Mouse (Mus musculus) limb, embryonic 11.5 days (tissue): ENCODE data around the gene Etl4. TPM values are rescaled to one million over a fixed set of nuclear protein-coding genes. Genes with fewer than 3 reads are reported as not detected.
"Not testable (repeated sequence)": the region's sequence is repeated elsewhere in the genome, so short reads cannot be mapped to it uniquely, and the experiment has no call there.

Experiments used
- ATAC-seq: fragments of 200-750 bp; cut with Nextera tagmentation; 2 replicates; pipeline ENCODE4 v1.8.0; 2017; ENCODE audit warnings: low read depth; ENCODE audit not compliant: insufficient number of reproducible peaks, low FRiP score, low TSS enrichment
- DNase-seq: peaks from one replicate; pipeline ENCODE4 v3.0.0-alpha.2; 2015; ENCODE audit warnings: low spot score
- H3K27ac ChIP-seq: fragments of 300-500 bp; sonication (generic); replicated peaks from 2 replicates; pipeline ENCODE4 v1.5.1; 2014; ENCODE audit warnings: low read depth, mild to moderate bottlenecking, low read length
- H3K27me3 ChIP-seq: fragments of 300-500 bp; sonication (generic); 2 replicates; pipeline ENCODE4 v1.6.1; 2014; ENCODE audit warnings: mild to moderate bottlenecking, low read length, mixed read lengths; ENCODE audit not compliant: control insufficient read depth, insufficient read depth
- H3K36me3 ChIP-seq: fragments of 300-500 bp; sonication (generic); 2 replicates; pipeline ENCODE4 v1.6.1; 2014; ENCODE audit warnings: mild to moderate bottlenecking, low read length, moderate library complexity, mixed read lengths; ENCODE audit not compliant: control insufficient read depth, insufficient read depth
- H3K4me1 ChIP-seq: fragments of 300-500 bp; sonication (generic); 2 replicates; pipeline ENCODE4 v1.6.1; 2014; ENCODE audit warnings: low read length, mixed read lengths; ENCODE audit not compliant: control insufficient read depth, insufficient read depth
- H3K4me2 ChIP-seq: fragments of 300-500 bp; sonication (generic); 2 replicates; pipeline ENCODE4 v1.6.1; 2014; ENCODE audit warnings: low read depth, mild to moderate bottlenecking, moderate library complexity; ENCODE audit not compliant: severe bottlenecking
- H3K4me3 ChIP-seq: fragments of 300-500 bp; sonication (generic); 2 replicates; pipeline ENCODE4 v1.5.1; 2014; ENCODE audit warnings: low read depth, low read length
- H3K9ac ChIP-seq: fragments of 300-500 bp; sonication (generic); 2 replicates; pipeline ENCODE4 v1.6.1; 2014; ENCODE audit warnings: mild to moderate bottlenecking, low read length
- H3K9me3 ChIP-seq: fragments of 300-500 bp; sonication (generic); 2 replicates; pipeline ENCODE4 v1.6.1; 2016; ENCODE audit warnings: low read length; ENCODE audit not compliant: control insufficient read depth
- WGBS: fragments of 180-500 bp; shearing (Covaris S2); extraction: QIAGEN DNeasy Blood & Tissue Kit; methylation state at CpG from one replicate; pipeline ENCODE4 v1.1.7; 2014; 5-methylcytosine and 5-hydroxymethylcytosine counted together
- polyA plus RNA-seq: library from polyadenylated mRNA; unstranded; fragments of >200 nt; fragmentation: Nextera tagmentation; extraction: Ambion mirVana; gene quantifications from 2 replicates; pipeline ENCODE4 v1.2.1, GENCODE M21; 2014

Etl4 gene
- polyA plus RNA-seq, 1 experiment from 2014 or later = 13.5 TPM

- H3K4me3 ChIP-seq = no peak overlapping the region
- no peak overlapping the region for H3K4me2 ChIP-seq
- DNase-seq (no peak), ATAC-seq (no peak)
- no peak overlapping the region for H3K9ac ChIP-seq
- no peak overlapping the region for H3K27ac ChIP-seq
- no peaks in the 10 kb centered on the region for H3K27me3 ChIP-seq
- H3K9me3 ChIP-seq = no peaks in the 10 kb centered on the region
- no peaks in the 10 kb centered on the region for H3K36me3 ChIP-seq
- no peaks in the 10 kb centered on the region for H3K4me1 ChIP-seq
These were observed 443.2 kb downstream of the Etl4 start for GRCm38 (mm10) chr2:20352796-20353195.

- no peaks in the 10 kb centered on the region for H3K36me3 ChIP-seq
- H3K9me3 ChIP-seq = no peaks in the 10 kb centered on the region
- no peaks in the 10 kb centered on the region for H3K27me3 ChIP-seq
- H3K4me2 ChIP-seq = no peak overlapping the region
- DNase-seq (no peak), ATAC-seq (no peak)
- no peak overlapping the region for H3K4me3 ChIP-seq
- no peaks in the 10 kb centered on the region for H3K4me1 ChIP-seq
- no peak overlapping the region for H3K27ac ChIP-seq
- 91% methylated on average over 2 of the region's 2 CpGs for WGBS
- H3K9ac ChIP-seq = no peak overlapping the region
These were observed 467.4 kb downstream of the Etl4 start for GRCm38 (mm10) chr2:20377026-20377425.

GRCm38 (mm10) chr2:20380874-20381273, 471.3 kb downstream of the Etl4 start:
- not testable (repeated sequence) for DNase-seq, H3K36me3 ChIP-seq, H3K27me3 ChIP-seq, H3K4me2 ChIP-seq, H3K27ac ChIP-seq, H3K4me1 ChIP-seq, H3K9ac ChIP-seq, ATAC-seq, H3K4me3 ChIP-seq, H3K9me3 ChIP-seq
- WGBS = 96% methylated on average over 4 of the region's 8 CpGs

- H3K9me3 ChIP-seq = no peaks in the 10 kb centered on the region
- no peak overlapping the region for H3K9ac ChIP-seq
- H3K36me3 ChIP-seq = no peaks in the 10 kb centered on the region
- no peak overlapping the region for H3K4me3 ChIP-seq
- no peak overlapping the region for H3K4me2 ChIP-seq
- no peak for ATAC-seq
- no peaks in the 10 kb centered on the region for H3K27me3 ChIP-seq
- no peak for DNase-seq
- H3K4me1 ChIP-seq = no peaks in the 10 kb centered on the region
- H3K27ac ChIP-seq = no peak overlapping the region
These were observed 484.5 kb downstream of the Etl4 start for GRCm38 (mm10) chr2:20394083-20394482.

GRCm38 (mm10) chr2:20396978-20397377, 487.4 kb downstream of the Etl4 start:
- H3K4me3 ChIP-seq = no peak overlapping the region
- WGBS = 87% methylated on average over 6 of the region's 6 CpGs
- H3K4me2 ChIP-seq = no peak overlapping the region
- H3K9me3 ChIP-seq = no peaks in the 10 kb centered on the region
- no peak overlapping the region for H3K27ac ChIP-seq
- no peak for ATAC-seq
- H3K9ac ChIP-seq = no peak overlapping the region
- H3K27me3 ChIP-seq = no peaks in the 10 kb centered on the region
- no peaks in the 10 kb centered on the region for H3K4me1 ChIP-seq
- H3K36me3 ChIP-seq = no peaks in the 10 kb centered on the region
- DNase-seq = no peak

GRCm38 (mm10) chr2:20400556-20400955, 491.0 kb downstream of the Etl4 start:
- ATAC-seq = no peak
- H3K27ac ChIP-seq = no peak overlapping the region
- WGBS = 66% methylated on average over 3 of the region's 3 CpGs

GRCm38 (mm10) chr2:20404395-20404794, 494.8 kb downstream of the Etl4 start:
- 26% methylated on average over 1 of the region's 1 CpGs for WGBS
- no peaks in the 10 kb centered on the region for H3K27me3 ChIP-seq
- H3K4me1 ChIP-seq = no peaks in the 10 kb centered on the region
- H3K9ac ChIP-seq = no peak overlapping the region
- ATAC-seq = no peak
- H3K4me2 ChIP-seq = no peak overlapping the region
- no peak overlapping the region for H3K27ac ChIP-seq
- DNase-seq = no peak
- no peaks in the 10 kb centered on the region for H3K36me3 ChIP-seq
- no peak overlapping the region for H3K4me3 ChIP-seq
- H3K9me3 ChIP-seq = no peaks in the 10 kb centered on the region

More at GRCm38 (mm10) chr2:20400556-20400955, 491.0 kb downstream of the Etl4 start:
- H3K4me2 ChIP-seq = no peak overlapping the region
- H3K4me3 ChIP-seq = no peak overlapping the region
- DNase-seq = no peak
- no peaks in the 10 kb centered on the region for H3K4me1 ChIP-seq
- H3K9me3 ChIP-seq = no peaks in the 10 kb centered on the region
- H3K27me3 ChIP-seq = no peaks in the 10 kb centered on the region
- H3K36me3 ChIP-seq = no peaks in the 10 kb centered on the region
- H3K9ac ChIP-seq = no peak overlapping the region

GRCm38 (mm10) chr2:20407101-20407500, 497.5 kb downstream of the Etl4 start:
- ATAC-seq (no peak), DNase-seq (no peak)
- Histone ChIP-seq H3K27ac (no peak overlapping the region), H3K9ac (no peak overlapping the region), H3K4me3 (no peak overlapping the region), H3K9me3 (no peaks in the 10 kb centered on the region), H3K4me2 (no peak overlapping the region), H3K4me1 (no peaks in the 10 kb centered on the region), H3K36me3 (no peaks in the 10 kb centered on the region), H3K27me3 (no peaks in the 10 kb centered on the region)
- WGBS = 52% methylated on average over 5 of the region's 5 CpGs

- DNase-seq (no peak), ATAC-seq (no peak)
- no peak overlapping the region for H3K4me2 ChIP-seq
- H3K27ac ChIP-seq = no peak overlapping the region
- H3K27me3 ChIP-seq = no peaks in the 10 kb centered on the region
- H3K9ac ChIP-seq = no peak overlapping the region
- no peaks in the 10 kb centered on the region for H3K36me3 ChIP-seq
- WGBS = 84% methylated on average over 4 of the region's 4 CpGs
- no peaks in the 10 kb centered on the region for H3K4me1 ChIP-seq
- no peak overlapping the region for H3K4me3 ChIP-seq
- H3K9me3 ChIP-seq = no peaks in the 10 kb centered on the region
These were observed 505.3 kb downstream of the Etl4 start for GRCm38 (mm10) chr2:20414856-20415255.
